Mouse (Mus musculus) stomach, embryonic 16.5 days (tissue): ENCODE results near the gene Slit3. TPM values are rescaled to one million over a fixed set of nuclear protein-coding genes. Genes with fewer than 3 reads are reported as not detected.

Experiments
- ATAC-seq: fragments of 200-750 bp; cut with Nextera tagmentation; 2 replicates; pipeline ENCODE4 v1.8.0; 2017; ENCODE audit warnings: moderate number of reproducible peaks, moderate TSS enrichment; ENCODE audit not compliant: insufficient read depth, low FRiP score
- H3K27ac ChIP-seq: fragments of 300-500 bp; sonication (generic); 2 replicates; pipeline ENCODE4 v1.5.1; 2014; ENCODE audit warnings: low read length
- H3K27me3 ChIP-seq: fragments of 300-500 bp; sonication (generic); 2 replicates; pipeline ENCODE4 v1.6.1; 2014; ENCODE audit warnings: low read length, control low read depth, mixed read lengths; ENCODE audit not compliant: control insufficient read depth, insufficient read depth
- H3K36me3 ChIP-seq: fragments of 300-500 bp; sonication (generic); 2 replicates; pipeline ENCODE4 v1.6.1; 2014; ENCODE audit warnings: low read length; ENCODE audit not compliant: control insufficient read depth, insufficient read depth
- H3K4me1 ChIP-seq: fragments of 300-500 bp; sonication (generic); 2 replicates; pipeline ENCODE4 v1.6.1; 2014; ENCODE audit warnings: low read length, control low read depth, mixed read lengths; ENCODE audit not compliant: control insufficient read depth, insufficient read depth
- H3K4me2 ChIP-seq: fragments of 300-500 bp; sonication (generic); 2 replicates; pipeline ENCODE4 v1.6.1; 2014; ENCODE audit warnings: low read depth, low read length, mixed read lengths
- H3K4me3 ChIP-seq: fragments of 300-500 bp; sonication (generic); replicated peaks from 2 replicates; pipeline ENCODE4 v1.5.1; 2014; ENCODE audit warnings: mild to moderate bottlenecking, low read length
- H3K9ac ChIP-seq: fragments of 300-500 bp; sonication (generic); 2 replicates; pipeline ENCODE4 v1.6.1; 2014; ENCODE audit warnings: low read length
- H3K9me3 ChIP-seq: fragments of 300-500 bp; sonication (generic); replicated peaks from 2 replicates; pipeline ENCODE4 v1.6.1; 2016; ENCODE audit warnings: low read length, control low read depth; ENCODE audit not compliant: control insufficient read depth
- WGBS: fragments of 180-500 bp; shearing (Covaris S2); extraction: QIAGEN DNeasy Blood & Tissue Kit; methylation state at CpG from one replicate; pipeline ENCODE4 v1.1.7; 2014; 5-methylcytosine and 5-hydroxymethylcytosine counted together
- polyA plus RNA-seq: library from polyadenylated mRNA; unstranded; fragments of >200 nt; fragmentation: Nextera tagmentation; extraction: Ambion mirVana; gene quantifications from 2 replicates; pipeline ENCODE4 v1.2.1, GENCODE M21; 2015

The Slit3 gene
- polyA plus RNA-seq, 1 experiment from 2014 or later: 9.4 TPM

- WGBS: 49% methylated on average over 10 of the region's 10 CpGs
- Histone ChIP-seq H3K4me1 (no peaks in the 10 kb centered on the region), H3K4me2 (no peak overlapping the region), H3K27ac (no peak overlapping the region), H3K36me3 (no peaks in the 10 kb centered on the region), H3K9me3 (no peaks in the 10 kb centered on the region), H3K27me3 (no peaks in the 10 kb centered on the region), H3K9ac (no peak overlapping the region), H3K4me3 (no peak overlapping the region)
- ATAC-seq: no peak
Observed at GRCm38 (mm10) chr11:35325131-35325995, 204.3 kb downstream of the Slit3 start.

- ATAC-seq: no peak
- Histone ChIP-seq H3K27me3 (no peaks in the 10 kb centered on the region), H3K36me3 (no peaks in the 10 kb centered on the region), H3K9me3 (no peaks in the 10 kb centered on the region), H3K27ac (no peak overlapping the region), H3K4me1 (no peaks in the 10 kb centered on the region), H3K9ac (no peak overlapping the region), H3K4me2 (no peak overlapping the region), H3K4me3 (no peak overlapping the region)
- WGBS: 39% methylated on average over 3 of the region's 3 CpGs
Observed at GRCm38 (mm10) chr11:35326346-35326745, 205.3 kb downstream of the Slit3 start.

DNA sequence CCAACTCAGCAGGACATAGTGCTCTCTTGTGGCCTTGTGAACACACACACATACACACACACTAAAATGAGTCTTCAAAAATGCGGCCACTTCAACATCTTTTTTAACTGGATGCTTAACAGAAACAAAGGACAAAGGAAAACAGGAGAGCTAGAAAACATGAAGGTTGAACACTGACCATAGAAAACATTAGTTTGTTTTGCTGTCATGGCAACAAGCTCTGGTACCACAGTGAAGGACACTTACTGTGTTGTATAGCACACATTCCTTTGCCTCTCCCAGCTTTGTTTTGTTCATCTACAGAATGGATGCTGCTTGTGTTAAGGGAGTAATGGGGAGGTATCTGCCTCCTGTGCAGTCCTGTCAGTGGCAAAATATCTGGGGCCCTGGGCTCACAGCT, 206.9 kb downstream of the Slit3 start:
- Histone ChIP-seq H3K9ac (no peak overlapping the region), H3K27me3 (no peaks in the 10 kb centered on the region), H3K4me2 (no peak overlapping the region), H3K36me3 (no peaks in the 10 kb centered on the region), H3K4me1 (no peaks in the 10 kb centered on the region), H3K27ac (no peak overlapping the region), H3K9me3 (no peaks in the 10 kb centered on the region), H3K4me3 (no peak overlapping the region)
- no peak for ATAC-seq
- 82% methylated on average over 1 of the region's 1 CpGs for WGBS

DNA sequence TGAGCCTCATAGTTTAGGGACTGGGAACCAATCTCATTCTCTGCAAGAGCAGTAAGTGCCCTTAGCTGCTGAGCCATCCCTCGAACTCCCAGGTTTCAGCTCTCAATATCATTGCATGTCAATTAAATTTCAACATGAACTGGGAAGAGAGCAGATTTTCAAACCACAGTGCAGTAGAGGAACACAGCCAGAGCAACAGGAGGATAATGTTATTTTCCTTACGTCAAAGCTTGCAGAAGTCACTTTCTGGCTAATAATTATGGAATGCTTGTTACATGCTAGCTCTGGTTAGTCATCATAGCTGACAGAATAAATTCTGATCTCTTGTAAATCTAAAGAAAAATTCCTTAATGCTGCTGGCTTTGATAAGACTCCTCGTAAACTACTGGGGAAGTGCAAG, 210.5 kb downstream of the Slit3 start:
- no peak for ATAC-seq
- Histone ChIP-seq H3K4me2 (no peak overlapping the region), H3K4me1 (no peaks in the 10 kb centered on the region), H3K27ac (no peak overlapping the region), H3K9me3 (no peaks in the 10 kb centered on the region), H3K36me3 (no peaks in the 10 kb centered on the region), H3K9ac (no peak overlapping the region), H3K27me3 (no peaks in the 10 kb centered on the region), H3K4me3 (no peak overlapping the region)
- WGBS: 57% methylated on average over 3 of the region's 3 CpGs

- no peaks in the 10 kb centered on the region for H3K27me3 ChIP-seq
- 74% methylated on average over 8 of the region's 8 CpGs for WGBS
- H3K9me3 ChIP-seq: no peaks in the 10 kb centered on the region
- no peak overlapping the region for H3K4me3 ChIP-seq
- H3K9ac ChIP-seq: no peak overlapping the region
- no peaks in the 10 kb centered on the region for H3K36me3 ChIP-seq
- no peak for ATAC-seq
- no peak overlapping the region for H3K4me2 ChIP-seq
- H3K4me1 ChIP-seq: no peaks in the 10 kb centered on the region
- H3K27ac ChIP-seq: no peak overlapping the region
Observed at GRCm38 (mm10) chr11:35336558-35336957, 215.5 kb downstream of the Slit3 start.

GRCm38 (mm10) chr11:35337493-35337892, 216.5 kb downstream of the Slit3 start:
- Histone ChIP-seq H3K27me3 (no peaks in the 10 kb centered on the region), H3K4me2 (no peak overlapping the region), H3K9me3 (no peaks in the 10 kb centered on the region), H3K27ac (no peak overlapping the region), H3K36me3 (no peaks in the 10 kb centered on the region), H3K4me3 (no peak overlapping the region), H3K9ac (no peak overlapping the region), H3K4me1 (no peaks in the 10 kb centered on the region)
- WGBS: 73% methylated on average over 8 of the region's 8 CpGs
- no peak for ATAC-seq

DNA sequence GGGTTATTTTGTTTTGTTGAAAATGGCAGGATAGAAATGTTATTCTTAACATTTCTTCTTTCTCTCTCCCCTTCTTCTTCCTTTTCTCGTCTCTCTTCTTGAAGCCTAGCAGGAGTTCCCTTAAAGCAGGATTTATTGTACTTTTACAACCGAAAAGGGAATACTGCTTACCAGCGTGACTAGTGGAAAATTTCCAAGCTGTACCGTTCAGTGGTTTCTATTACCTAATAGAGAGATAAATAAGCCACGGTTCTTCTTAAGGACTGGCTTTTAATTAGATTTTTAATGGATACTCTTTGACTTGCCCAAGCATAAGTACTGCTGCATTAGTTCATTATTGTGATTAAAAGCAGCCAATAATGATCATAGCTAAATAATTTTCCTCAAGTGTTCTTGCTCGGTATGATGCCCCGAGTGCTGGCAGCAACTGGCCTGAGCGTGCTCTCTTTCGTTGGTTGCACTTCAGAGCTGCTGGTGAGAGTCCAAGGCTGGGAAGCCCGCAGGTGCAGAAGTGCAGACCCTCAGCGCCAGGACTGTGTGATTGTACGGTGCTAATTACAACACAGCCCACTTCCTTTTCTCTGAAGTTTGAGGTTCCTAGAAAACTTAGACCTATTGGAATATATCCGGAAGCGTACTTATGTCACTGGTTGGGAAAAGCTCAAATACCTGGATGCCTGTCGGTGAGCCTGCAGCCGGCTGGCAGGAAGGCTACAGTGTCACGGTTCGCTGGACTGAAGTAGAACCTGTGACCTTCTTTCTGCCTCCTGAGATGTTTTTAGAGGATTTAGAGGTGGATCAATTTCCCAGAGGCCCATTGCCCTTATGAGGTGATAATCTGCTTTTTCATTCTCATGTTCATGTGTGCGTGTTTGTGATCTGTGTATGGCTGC, 217.1 kb downstream of the Slit3 start:
- H3K4me2 ChIP-seq: no peak overlapping the region
- ATAC-seq: no peak
- 80% methylated on average over 19 of the region's 19 CpGs for WGBS

DNA sequence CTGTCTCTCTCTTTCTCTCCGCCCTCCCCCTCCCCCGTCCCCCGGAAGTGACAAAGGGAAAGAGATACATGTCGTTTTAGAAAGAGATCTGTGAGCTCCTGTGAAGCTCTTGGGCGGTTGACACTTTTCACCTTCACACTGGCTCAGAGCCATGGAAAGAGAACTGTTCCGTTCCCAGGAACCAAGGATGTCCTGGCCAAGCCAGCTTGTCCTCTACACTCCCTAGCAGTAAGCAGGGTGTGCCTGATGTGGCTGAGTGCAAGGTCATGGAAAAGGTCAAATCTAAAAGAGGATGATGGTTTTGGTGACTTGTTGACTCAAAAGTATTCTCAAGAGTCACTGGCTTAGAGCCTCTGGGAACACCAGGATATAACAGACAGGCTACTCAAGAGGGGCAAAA, 219.7 kb downstream of the Slit3 start:
- Histone ChIP-seq H3K4me2 (no peak overlapping the region), H3K27me3 (no peaks in the 10 kb centered on the region), H3K4me3 (no peak overlapping the region), H3K36me3 (no peaks in the 10 kb centered on the region), H3K9ac (no peak overlapping the region), H3K9me3 (no peaks in the 10 kb centered on the region), H3K4me1 (no peaks in the 10 kb centered on the region), H3K27ac (no peak overlapping the region)
- 73% methylated on average over 6 of the region's 6 CpGs for WGBS
- no peak for ATAC-seq

More for the DNA sequence above, 217.1 kb downstream of the Slit3 start:
- no peak overlapping the region for H3K27ac ChIP-seq
- H3K27me3 ChIP-seq: no peaks in the 10 kb centered on the region
- H3K36me3 ChIP-seq: no peaks in the 10 kb centered on the region
- H3K4me3 ChIP-seq: no peak overlapping the region
- no peaks in the 10 kb centered on the region for H3K4me1 ChIP-seq
- no peak overlapping the region for H3K9ac ChIP-seq
- no peaks in the 10 kb centered on the region for H3K9me3 ChIP-seq

- 0 out of 2 replicates have a peak, but pooled peaks cover under 1% of the 10 kb centered on the region for H3K4me1 ChIP-seq
- no peaks in the 10 kb centered on the region for H3K9me3 ChIP-seq
- no peaks in the 10 kb centered on the region for H3K27me3 ChIP-seq
- no peak overlapping the region for H3K4me3 ChIP-seq
- no peaks in the 10 kb centered on the region for H3K36me3 ChIP-seq
- no peak overlapping the region for H3K4me2 ChIP-seq
- ATAC-seq: no peak
- H3K9ac ChIP-seq: no peak overlapping the region
- WGBS: 39% methylated on average over 5 of the region's 5 CpGs
- H3K27ac ChIP-seq: no peak overlapping the region
Observed at GRCm38 (mm10) chr11:35342486-35342885, 221.5 kb downstream of the Slit3 start.
